Mouse (Mus musculus) retina, adult 2 months (tissue): ENCODE measurements around the gene Fam184b.
"Not testable (repeated sequence)": the region's sequence is repeated elsewhere in the genome, so short reads cannot be mapped to it uniquely, and the experiment has no call there.

Experiments
- DNase-seq: peaks from one replicate; pipeline ENCODE4 v3.0.0-alpha.2; 2012; ENCODE audit warnings: low read depth, low spot score

Fam184b gene

DNA sequence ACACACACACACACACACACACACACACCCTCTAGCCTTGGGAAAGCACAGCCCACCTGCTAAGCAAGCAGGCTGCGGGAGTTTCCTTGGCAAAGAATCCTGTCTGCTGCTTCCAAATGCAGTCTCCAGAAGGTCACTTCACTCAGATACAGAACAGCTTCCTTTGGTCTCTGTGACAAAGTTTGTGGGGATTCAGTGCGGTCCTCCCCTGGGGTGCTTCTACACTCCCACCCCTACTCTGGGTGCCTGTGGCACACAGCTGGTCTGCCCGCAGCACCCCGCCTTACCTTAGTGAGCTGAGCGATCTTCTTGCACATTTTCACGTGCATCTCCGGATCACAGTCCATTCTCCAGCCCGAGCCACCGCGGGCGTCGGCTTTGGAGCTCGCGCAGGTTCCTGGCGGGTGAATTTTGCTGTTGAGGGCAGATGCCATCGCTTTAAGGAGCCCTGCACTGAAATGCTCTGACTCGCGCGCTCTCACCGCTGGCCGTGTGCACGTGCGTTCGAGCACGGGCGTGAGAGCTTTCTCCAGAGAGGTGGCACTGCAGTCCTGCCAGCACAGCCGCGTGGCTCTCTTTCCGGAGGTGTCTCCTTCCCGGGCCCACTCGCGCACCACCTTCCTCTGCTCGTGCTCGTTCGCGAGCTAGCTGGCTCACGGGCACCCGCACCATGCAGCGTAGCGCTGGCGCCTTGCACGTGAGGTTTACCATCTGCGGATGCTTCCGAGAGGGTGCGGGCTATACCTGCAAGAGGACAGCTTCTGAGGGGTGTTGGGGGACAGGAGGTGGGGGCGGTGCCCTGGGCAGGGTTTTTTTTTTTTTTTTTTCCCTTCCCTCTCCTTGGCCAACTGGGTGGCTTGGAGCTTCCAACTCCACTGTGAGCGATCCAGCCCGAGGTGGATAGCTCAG, at the start of gene Fam184b:
Gene Fam184b, minus strand, starts transcription at position 809 of the 909 bp plus-strand sequence.
- no peak for DNase-seq

DNA sequence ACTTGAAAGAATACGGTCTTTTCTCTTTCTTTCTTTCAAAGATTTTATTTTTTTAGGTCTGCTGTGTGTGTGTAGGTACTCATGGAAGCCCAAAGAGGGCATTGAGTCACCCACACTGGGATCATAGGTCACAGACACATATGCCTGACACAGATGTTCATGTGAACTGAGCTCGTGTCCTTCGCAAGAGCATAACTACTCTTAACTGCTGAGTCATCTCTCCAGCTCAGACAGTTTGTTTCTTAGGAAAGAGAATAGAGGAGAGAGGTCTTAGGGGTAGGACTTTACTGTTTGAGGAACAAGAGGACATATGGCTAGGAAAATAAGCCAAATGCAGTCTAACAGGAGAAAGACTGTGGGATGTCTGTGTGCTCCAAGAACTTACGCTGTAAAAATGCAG, 49.7 kb upstream of the Fam184b start:
- no peak for DNase-seq

DNA sequence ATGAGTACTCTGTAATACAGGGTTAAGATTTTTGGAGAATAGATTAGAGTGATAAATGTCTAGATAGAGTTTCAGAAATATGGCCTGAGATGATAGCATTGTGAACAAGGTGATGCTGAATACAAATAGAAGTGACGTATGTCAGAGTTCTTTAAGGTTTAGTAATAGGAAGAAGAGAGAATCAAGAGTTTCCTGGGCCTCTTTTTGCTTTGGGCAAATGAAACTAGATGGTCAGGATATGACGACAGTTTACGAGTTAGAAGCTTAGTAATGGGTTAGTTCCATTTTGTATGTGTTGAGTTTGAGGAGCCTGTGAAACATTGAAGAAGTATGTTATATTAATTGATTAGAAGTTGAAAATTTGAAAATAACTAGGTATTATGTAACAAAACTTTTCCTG, 46.8 kb upstream of the Fam184b start:
- DNase-seq = no peak

DNA sequence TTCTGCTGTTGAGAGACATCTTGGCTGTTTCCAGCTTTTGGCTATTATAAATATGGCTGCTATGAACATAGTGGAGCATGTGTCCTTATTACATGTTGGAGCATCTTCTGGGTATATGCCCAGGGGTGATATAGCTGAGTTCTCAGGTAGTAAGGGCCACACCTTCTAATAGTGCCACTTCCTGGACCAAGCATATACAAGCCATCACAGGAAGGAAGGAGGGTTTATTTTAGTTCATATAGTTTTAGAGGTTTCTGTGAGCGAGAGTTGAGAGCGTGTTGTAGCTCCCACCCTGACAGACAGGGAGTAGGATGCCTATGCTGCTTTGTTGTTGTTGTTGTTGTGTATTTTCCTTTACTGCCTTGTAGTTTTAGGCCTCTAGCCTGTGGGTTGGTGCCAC, 45.8 kb upstream of the Fam184b start:
- DNase-seq = no peak

DNA sequence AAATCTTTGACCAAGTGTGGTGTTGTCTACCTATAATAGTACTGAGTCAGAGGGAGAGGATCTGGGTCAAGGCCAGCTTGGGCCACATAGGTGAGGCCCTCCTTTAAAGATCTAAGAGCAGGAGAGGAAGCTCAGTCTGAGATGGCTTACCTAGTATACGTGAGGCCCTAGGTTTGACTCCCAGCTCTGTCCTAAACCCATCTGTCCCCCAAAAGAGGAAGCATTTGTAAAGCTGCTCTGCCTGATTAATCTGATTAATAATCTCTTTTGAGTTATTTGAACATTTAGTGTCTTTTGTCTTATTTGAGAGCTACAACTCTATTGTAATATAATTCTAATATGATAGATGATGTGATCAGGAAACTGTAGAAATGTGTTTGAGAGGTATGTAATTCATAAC, 44.0 kb upstream of the Fam184b start:
- DNase-seq = no peak

DNA sequence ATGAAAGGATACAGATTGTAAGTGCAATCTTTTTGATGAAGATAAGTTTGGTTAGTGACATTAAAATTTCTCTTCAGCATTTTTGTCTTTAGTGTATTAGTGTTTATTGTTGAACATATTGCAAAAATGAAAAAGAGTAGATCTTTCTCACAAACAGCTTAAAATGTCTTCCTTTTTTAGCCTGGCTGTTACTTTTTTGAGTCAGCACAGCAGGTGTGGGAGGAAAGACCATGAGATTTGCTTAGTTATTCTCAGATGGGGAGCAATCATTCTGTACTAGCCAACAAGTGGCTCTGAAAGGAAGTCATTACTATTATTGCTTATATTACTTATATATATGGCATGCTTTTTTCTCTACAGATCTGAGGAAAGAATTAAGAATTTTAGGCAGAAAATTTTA, 40.5 kb upstream of the Fam184b start:
- no peak for DNase-seq

DNA sequence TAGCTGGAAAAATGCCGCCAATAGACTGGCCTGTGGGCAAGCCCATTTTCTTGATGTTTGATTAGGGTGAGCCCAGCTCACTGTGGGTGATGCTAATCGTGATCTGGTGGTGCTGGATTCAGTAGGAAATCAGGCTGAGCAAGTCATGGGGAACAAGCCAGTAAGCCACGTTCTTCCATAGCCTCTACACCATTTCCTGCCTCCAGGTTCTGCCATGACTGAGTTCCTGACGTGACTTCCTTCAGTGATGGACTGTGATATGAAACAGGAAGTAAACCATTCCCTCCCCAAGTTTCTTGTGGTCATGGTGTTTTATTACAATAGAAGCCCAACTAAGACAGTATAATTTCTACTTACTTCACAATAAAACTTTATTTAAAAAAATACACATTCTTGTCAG, 38.2 kb upstream of the Fam184b start:
- no peak for DNase-seq

DNA sequence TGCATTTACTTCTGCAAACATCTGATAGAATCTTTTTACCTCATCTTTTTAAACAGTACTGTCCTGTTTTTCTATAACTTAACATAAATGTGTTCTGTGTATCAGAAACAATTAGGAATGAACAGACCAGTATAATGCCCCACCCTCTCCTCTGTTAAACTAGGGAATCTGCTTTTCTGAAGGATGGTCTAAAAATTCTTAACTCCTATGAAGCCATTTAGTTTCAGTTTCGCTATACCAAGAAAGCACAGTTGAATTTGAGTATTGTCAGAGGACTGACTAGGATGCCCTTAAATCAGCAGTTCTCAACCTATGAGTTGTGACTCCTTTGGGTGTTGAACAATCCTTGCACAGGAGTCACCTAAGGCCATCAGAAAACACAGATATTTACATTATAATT, 35.6 kb upstream of the Fam184b start:
- DNase-seq = no peak

DNA sequence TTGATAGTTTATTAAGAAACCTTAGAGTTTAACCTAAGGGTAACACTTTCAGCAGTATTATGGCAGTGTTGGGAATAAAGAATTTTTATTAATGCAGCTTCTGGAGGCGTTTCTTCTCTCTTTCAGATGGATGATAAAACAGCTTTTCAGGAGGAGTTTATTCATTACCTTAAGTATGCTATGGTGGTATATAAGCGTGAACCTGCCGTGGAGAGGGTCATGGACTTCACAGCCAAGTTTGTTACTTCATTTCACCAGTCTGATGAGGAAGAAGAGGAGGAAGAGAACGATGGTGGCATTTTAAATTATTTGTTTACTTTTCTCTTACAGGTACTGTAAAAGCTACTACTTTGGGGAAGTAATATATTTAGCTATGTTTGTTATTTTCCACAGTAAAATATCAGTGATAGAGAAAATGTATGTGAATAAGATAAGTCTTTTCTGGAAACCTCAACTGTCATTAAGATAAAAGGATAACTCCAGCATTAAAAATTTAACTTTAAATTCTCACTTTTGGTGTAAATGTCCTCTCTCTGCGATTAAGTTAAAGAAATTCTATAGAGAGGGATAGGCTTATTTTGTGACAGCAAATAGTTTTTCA, 31.6 kb upstream of the Fam184b start:
- no peak for DNase-seq

DNA sequence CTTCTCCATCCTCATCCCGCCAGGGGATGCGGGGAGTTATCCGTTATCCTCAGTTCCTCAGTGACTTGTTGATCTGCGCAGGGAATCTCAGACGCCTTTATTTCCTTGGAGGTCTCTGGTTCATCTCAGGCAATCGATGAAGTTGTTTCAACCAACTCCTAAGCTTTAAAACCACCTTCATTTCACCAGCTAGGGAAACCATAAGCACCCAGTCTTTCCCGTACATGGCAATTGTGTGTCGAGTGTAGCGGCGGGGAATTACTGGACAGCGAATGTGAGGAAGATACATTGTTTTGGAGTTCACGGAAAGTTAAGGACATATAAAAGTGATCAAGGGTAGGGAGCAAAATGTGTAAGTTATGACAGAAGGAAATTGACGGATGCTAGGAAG, 30.9 kb upstream of the Fam184b start:
- no peak for DNase-seq

DNA sequence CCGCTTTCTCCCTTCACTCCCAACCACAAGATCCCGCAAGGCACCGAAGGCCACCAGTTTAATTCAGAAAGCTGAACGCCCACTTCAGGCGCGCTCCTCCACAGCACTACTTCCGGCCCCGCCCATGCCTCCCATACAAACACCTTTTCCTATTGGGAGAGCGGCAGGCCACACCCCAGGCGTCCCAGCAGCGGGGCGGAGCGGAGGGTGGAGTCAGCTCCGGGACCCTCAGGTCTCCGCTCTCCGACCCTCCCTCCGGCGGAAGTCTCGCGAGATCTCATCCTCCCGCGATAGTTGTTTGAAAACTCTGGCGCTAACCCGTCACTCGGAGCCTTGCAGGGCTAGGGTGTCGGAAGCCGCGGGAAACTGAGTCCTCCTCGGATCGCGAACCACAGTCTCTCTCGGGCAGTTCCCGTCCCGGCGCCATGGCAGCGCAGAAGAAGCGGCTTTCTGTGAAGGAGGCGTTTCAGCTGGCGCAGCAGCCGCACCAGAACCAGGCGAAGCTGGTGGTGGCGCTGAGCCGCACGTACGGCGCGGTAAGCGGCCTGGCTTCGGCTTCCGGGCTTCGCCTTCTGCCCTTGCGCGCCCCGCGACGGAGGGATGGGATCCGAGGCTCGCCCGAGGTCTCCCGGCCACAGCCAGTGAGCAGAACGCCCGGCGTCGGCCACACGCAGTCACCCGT, 30.3 kb upstream of the Fam184b start, which contains the start of gene Ncapg:
Gene Ncapg, plus strand, starts transcription at position 322 of the 682 bp plus-strand sequence.
- DNase-seq = peak; percentile 92

DNA sequence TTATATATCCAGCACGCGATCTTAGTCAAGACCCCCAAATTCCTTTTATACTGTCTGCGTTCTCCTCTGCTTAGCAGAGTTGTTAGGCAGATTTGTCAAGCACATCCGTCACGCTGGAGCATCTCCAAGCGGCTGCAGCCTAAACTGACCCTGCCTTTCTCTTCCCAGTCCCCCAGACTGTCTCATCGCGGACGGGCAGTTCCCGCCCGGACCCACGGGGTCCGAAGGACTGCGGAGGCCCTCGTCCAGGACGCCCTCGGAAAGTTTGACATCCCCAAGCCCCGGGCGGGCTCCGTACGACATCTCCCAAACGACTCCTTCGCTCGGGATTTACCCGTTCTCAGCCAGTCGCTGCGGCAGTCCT, 29.8 kb upstream of the Fam184b start:
- DNase-seq = no peak

DNA sequence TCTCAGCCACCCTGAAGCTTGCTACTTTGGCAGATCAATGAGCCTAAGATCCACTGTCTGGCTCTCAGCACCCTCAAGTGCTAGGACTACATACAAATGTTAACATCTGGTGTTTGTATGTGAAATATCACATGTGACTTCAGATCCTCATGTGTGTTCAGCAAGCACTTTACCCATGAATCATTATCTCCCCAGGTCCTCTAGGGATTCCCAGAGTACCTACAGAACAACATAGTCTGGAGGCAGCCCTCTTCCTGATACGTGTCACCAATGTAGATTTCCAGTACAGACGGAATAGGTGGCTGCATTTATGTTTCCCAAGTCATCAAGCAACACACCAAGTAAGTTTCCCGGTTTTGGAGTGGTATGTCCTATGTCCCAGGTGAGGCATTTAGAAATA, 29.4 kb upstream of the Fam184b start:
- no peak for DNase-seq

DNA sequence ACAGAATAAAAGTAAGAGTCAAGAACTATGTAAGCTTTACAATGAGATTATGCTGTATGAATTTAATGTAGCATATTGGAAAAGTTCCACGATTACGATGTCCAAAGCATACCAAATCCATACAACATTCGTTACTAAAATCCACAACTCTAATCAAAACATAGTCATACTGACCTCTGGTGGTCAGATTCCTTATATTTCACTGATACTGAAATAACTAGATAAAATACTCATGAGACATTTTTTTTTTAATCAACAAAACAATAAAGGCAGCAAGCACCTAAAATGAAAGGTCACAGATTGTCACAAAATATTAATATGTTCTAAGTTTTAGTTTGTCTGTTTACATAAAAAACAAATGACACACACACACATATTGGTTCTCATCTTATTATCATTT, 28.9 kb upstream of the Fam184b start:
- DNase-seq = peak; percentile 30

DNA sequence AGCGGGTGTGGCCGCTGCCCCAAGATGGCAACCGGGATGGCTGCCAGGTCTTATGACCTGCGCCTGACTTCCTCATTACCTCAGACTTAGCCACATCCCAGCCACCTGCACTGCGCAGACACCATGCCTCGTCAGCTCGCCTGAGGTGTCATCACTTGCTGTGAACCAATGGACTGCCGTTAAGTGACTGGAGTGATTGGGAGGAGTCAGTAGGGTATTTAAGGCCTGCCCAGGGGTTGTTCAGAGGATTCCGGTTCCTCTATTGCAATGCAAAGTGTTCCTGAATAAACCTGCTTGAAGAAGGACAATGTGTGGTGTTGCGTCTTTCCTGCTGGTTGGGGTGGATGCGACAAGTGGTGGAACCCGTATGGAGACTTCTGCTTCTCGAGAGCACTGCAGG, 19.0 kb upstream of the Fam184b start:
- not testable (repeated sequence) for DNase-seq

DNA sequence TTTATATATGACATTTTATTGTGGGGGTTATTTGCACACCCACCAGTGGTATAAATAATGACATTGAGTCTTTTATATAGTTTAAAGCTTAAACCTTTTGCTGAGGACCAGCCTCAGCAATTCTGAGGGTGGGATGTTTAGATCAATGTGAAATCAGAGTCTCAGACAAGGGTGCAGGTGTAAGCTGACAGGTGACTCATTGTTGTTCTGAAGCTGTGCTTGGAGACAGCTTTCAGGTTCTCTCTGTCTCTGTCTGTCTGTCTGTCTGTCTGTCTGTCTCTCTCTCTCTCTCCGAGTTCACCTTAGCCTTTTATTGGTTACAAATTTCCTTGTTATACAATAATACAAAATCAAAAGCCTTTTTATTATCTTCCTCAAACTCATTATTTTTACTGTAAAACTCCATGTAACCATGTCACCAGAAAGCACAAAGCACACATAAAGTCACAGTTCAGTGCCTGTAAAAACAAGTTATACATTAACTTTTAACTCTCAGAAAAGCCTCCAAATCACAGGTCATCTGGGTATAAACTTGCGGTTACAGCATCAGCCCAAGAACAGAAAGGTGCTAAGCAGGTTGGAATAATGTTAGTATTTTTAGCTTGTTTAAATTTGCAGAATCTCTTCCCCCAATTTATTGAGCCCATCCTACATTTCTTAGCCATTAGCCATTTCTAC, 11.8 kb upstream of the Fam184b start:
- DNase-seq = no peak

DNA sequence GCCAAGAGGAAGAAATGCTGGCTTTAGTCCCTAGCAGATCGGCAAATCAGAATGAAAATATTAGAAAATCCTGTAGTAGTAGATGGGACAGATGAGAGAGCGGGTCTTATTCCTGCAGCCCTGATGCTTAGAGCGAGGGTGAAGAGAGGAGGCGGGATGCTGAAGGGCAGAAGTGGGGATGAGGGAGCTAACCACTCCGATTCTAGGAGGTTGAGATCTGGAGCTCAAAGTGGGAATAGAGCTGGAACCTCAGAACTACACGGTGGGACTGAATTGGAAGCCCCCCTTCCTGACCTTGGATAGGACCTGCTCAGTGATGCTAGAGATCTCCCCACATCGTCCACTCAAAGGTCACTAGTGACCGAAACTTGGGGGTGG, 290 bp upstream of the Fam184b start:
- no peak for DNase-seq

DNA sequence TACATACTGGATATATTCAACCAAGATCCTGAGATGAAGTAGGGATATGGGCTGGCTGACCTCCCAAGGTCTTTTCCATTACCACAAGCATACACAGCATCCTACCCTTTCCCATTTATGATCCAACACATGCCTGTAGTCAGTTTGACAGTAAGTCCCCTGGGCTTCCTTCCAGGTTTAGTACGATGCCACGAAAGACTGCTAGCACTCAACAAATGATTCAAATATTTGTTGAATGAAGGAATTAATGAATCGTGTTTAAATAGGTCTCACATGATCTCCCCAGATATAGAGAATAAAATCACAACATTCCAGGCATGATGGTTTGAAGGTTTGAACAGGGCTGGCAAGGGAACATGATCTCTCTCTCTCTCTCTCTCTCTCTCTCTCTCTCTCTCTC, 1.0 kb downstream of the Fam184b start:
- no peak for DNase-seq

DNA sequence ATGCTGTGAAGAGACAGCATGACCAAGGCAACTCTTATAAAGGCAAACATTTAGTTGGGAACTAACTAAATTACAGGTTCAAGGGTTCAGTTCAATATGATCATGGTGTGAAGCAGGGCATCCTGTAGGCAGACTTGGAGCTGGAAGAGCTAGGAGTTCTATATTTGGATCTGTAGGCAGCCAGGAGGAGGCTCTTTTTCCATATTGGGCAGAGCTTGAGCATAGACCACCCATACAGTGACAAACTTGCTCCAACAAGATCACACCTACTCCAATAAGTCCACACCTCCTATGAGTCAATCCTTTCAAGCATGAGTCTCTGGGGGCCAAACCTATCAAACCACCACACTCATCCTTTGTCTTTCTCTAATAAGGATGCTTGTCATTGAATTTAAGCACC, 9.9 kb downstream of the Fam184b start:
- no peak for DNase-seq

DNA sequence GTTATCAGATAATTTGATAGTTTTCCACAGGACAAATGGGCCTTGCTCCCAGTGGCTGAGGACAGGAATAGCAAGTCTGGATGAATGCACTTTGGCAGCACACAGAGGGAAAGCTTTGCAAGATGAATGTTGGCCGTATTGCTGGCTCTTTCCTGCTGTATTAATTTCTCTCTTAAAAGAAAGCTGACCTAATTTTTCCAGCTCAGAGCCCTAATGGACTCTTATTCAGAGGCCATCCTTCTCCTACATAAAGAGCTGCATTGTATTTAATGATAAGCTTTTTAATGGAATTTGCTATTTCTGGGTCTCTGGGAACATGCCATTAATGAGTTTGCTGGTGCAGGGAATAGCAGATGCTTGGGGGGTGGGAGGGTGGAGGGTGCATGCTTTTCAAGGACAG, 11.6 kb downstream of the Fam184b start:
- no peak for DNase-seq

DNA sequence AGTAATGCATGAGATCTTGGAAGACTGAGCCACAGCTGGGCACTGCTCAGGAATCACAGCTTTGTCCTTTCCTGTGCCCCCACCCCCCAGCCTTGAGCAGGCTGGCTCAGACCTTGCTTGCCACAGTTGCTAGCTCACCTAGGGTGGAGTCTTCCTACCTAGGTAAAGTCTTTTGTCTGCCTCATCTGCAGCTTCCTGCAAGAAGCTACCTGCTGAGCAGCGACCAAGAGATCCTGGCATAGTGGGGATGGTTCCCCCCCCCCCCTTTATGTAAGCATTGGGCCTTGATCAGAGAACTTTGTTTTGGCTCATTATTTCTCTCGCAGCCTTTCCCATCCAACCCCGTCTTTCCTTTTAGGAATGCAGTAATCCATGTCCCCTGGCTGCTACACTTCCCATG, 17.9 kb downstream of the Fam184b start:
- no peak for DNase-seq

DNA sequence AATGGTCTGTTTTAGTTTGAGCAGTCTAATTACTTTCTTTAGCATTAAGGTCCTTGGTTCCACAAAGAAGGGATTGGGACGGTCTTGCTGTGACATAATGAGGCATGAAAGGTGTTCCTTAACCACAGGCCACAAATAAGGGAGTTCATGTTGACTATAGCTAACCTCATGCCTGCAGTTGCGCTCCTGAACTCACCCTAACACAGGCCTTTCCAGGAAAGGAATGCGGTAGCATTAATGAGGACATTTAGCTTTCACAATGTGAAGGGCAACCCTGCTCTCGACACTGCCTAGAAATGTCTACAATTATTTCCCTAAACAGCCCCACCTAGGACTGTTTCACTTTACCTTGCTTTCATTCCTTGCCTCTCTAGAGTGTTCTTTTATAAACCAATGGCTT, 40.4 kb downstream of the Fam184b start:
- no peak for DNase-seq
